Mouse (Mus musculus): Measurements from ENCODE around the gene Sebox.

Gene Sebox

GRCm38 (mm10) chr11:78534516-78534915, 31.3 kb downstream of the Sebox start:
- no peak for DNase-seq (ENCODE audit: low read depth)

- DNase-seq (ENCODE audit: low read depth): no peak
Measured at GRCm38 (mm10) chr11:78535376-78536079, 32.3 kb downstream of the Sebox start.

GRCm38 (mm10) chr11:78536080-78536689, 32.9 kb downstream of the Sebox start, which contains the start of the genes Tnfaip1 and Ift20:
Gene Tnfaip1 (minus strand): TSS chr11:78536332.
Gene Ift20 (plus strand): TSS chr11:78536361.
- DNase-seq (ENCODE audit: low read depth): peak; percentile 99

GRCm38 (mm10) chr11:78536690-78537084, 33.4 kb downstream of the Sebox start:
- DNase-seq (ENCODE audit: low read depth): no peak

- no peak for DNase-seq (ENCODE audit: low read depth)
Measured at GRCm38 (mm10) chr11:78540358-78540757, 37.1 kb downstream of the Sebox start.

DNA sequence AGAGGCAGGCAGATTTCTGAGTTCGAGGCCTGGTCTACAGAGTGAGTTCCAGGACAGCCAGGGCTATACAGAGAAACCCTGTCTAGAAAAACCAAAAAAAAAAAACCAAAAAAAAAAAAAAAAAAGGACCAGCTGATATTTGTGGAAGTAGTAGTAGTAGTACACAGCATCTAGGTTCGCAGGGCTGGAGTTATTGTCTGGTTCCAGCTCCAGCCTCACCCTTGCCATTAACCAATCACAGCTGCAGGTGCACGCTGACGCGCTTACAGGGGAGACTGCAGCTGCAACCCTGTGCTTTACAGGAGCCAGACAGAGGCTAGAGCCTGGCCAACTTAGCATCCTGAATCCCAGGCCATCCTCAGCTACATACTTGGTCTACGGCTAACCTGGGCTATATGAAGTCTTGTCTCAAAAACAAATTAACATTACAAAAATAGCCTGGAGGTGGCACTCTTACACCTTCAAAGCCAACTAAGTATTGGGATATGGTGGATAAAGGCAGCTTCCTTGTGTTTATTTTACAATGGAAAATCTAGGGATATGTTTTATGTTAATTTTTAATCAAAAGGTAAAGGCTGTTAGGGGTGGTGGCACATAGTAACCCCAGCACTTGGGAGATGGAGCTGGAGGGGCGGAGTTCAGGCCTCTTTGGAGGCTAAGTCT, 41.3 kb downstream of the Sebox start:
- DNase-seq (ENCODE audit: low read depth): no peak

DNA sequence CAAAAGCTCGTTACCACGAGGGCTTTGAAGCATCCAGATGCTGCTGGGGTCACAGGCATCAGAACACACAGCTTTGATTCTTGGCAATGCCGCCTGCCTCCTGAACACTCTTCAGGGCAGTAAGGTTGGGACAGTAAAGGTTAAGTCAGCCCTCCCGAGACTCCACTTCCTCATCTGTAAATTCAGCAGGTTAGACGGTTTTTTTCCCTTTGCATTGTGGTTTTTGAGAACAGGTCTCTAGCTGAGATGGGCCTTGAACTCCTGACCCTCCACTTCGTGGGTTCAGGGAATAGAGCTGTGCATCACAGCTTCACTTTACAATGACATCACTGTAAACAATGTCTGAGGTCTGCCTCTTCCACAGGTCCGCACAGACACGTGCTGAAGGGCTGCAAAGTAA, 41.9 kb downstream of the Sebox start:
- no peak for DNase-seq (ENCODE audit: low read depth)

- no peak for DNase-seq (ENCODE audit: low read depth)
Measured at GRCm38 (mm10) chr11:78547718-78548460, 44.6 kb downstream of the Sebox start.

- no peak for DNase-seq (ENCODE audit: low read depth)
Measured at GRCm38 (mm10) chr11:78549491-78549987, 46.3 kb downstream of the Sebox start.

DNA sequence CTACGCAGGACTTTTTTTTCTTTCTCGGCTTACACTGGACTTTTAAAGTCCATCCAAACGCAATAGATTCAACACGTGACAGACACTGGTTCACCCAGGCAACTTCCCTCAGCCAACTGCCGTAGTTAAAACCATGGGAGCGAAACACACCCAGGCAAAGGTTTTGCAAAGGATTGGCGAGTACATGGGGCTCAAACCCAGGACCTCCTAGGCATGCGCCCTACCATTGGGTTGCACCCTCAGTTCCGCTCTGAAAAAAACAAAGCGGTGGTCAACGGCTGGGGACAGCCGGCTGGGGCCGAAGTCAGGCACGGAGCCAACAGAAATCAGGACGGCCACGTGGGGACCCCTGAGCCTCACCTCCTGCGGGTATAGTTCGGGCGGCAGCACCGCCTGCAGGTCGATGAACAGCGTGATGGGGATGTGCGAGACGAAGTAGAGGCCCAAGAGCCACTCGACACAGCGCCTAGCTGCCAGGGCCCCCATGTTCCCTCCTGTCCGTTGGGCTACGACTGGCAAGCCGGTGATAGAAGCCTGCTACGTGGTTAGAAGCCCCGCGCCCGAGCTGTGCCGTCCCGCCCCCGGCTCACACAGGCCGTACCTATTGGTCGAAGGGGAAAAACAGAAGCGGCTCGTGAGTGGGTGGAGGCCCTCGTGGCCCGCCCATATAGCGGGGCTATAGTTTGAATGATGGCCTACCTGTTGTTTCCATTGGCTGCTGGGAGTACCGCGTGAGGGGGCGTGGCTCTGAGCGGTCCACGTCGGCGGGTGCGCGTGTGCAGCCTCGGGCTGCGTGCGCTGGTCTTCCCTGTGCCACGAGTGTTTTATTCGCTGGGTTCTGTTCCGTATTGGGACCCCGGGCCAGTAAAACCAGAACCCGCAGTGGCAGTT, 47.2 kb downstream of the Sebox start, which contains the start of gene Tmem97:
TSS of gene Tmem97 (minus strand) at position 610 of the 891 bp plus-strand sequence.
- peak; percentile 92 for DNase-seq (ENCODE audit: low read depth)

DNA sequence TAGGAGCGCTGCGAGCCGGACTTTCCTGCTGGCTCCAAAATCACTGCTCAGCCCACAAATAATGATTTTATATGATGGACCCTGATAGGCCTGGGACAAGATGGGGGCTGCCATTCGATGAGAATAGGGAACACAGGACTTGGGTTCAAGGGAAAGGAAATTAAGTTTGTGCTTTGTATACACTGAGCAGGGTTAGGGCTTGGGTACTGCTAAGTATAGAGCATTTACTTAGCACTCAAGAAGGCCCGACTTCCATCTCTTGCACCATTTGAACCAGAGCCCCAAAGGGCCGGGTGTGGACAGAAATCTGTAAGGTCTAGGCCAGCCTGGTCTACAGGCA, 47.8 kb downstream of the Sebox start:
- no peak for DNase-seq (ENCODE audit: low read depth)

Measured in c-Kit-positive CD71-positive TER-119-negative erythroid progenitor cells, embryonic 14.5 days (primary cell).